Mouse (Mus musculus) neural tube, embryonic 14.5 days (tissue): Measurements from ENCODE around the gene Zdhhc23. TPM values are rescaled to one million over a fixed set of nuclear protein-coding genes. Genes with fewer than 3 reads are reported as not detected.

Source experiments
- ATAC-seq: fragments of 200-750 bp; cut with Nextera tagmentation; 2 replicates; pipeline ENCODE4 v1.8.0; 2017; ENCODE audit warnings: low read depth, mild to moderate bottlenecking, moderate TSS enrichment, moderate library complexity
- H3K27ac ChIP-seq: fragments of 300-500 bp; sonication (generic); 2 replicates; pipeline ENCODE4 v1.5.1; 2014; ENCODE audit warnings: low read depth, mild to moderate bottlenecking, control low read depth, low read length, moderate library complexity, mixed read lengths
- H3K27me3 ChIP-seq: fragments of 300-500 bp; sonication (generic); 2 replicates; pipeline ENCODE4 v1.6.1; 2014; ENCODE audit warnings: low read length; ENCODE audit not compliant: control insufficient read depth, insufficient read depth
- H3K36me3 ChIP-seq: fragments of 300-500 bp; sonication (generic); 2 replicates; pipeline ENCODE4 v1.6.1; 2014; ENCODE audit warnings: low read length, mixed read lengths; ENCODE audit not compliant: control insufficient read depth, insufficient read depth
- H3K4me1 ChIP-seq: fragments of 300-500 bp; sonication (generic); 2 replicates; pipeline ENCODE4 v1.6.1; 2014; ENCODE audit warnings: low read length; ENCODE audit not compliant: control insufficient read depth, insufficient read depth
- H3K4me2 ChIP-seq: fragments of 300-500 bp; sonication (generic); 2 replicates; pipeline ENCODE4 v1.6.1; 2014; ENCODE audit warnings: mild to moderate bottlenecking, low read depth, low read length, control low read depth
- H3K4me3 ChIP-seq: fragments of 300-500 bp; sonication (generic); 2 replicates; pipeline ENCODE4 v1.5.1; 2014; ENCODE audit warnings: low read depth, low read length, control low read depth, mixed read lengths
- H3K9ac ChIP-seq: fragments of 300-500 bp; sonication (generic); replicated peaks from 2 replicates; pipeline ENCODE4 v1.6.1; 2014; ENCODE audit warnings: low read depth, mild to moderate bottlenecking, control low read depth, low read length, mixed read lengths
- H3K9me3 ChIP-seq: fragments of 300-500 bp; sonication (generic); 2 replicates; pipeline ENCODE4 v1.6.1; 2016; ENCODE audit warnings: low read length; ENCODE audit not compliant: control insufficient read depth
- WGBS: fragments of 180-500 bp; shearing (Covaris S2); extraction: QIAGEN DNeasy Blood & Tissue Kit; methylation state at CpG from one replicate; pipeline ENCODE4 v1.1.7; 2014; 5-methylcytosine and 5-hydroxymethylcytosine counted together
- polyA plus RNA-seq: library from polyadenylated mRNA; unstranded; fragments of >200 nt; fragmentation: Nextera tagmentation; extraction: Ambion mirVana; gene quantifications from 2 replicates; pipeline ENCODE4 v1.2.1, GENCODE M21; 2014

Zdhhc23 gene
- polyA plus RNA-seq, 1 experiment from 2014 or later, result 3.8 TPM

GRCm38 (mm10) chr16:43954913-43955312 is 24.7 kb downstream of the Zdhhc23 start:
- H3K27ac ChIP-seq, result no peak overlapping the region
- H3K4me1 ChIP-seq, result no peaks in the 10 kb centered on the region
- H3K4me3 ChIP-seq, result no peak overlapping the region
- H3K27me3 ChIP-seq, result no peaks in the 10 kb centered on the region
- no peaks in the 10 kb centered on the region for H3K9me3 ChIP-seq
- no peak overlapping the region for H3K4me2 ChIP-seq
- H3K9ac ChIP-seq, result no peak overlapping the region
- ATAC-seq, result no peak
- WGBS, result 83% methylated on average over 6 of the region's 6 CpGs
- no peaks in the 10 kb centered on the region for H3K36me3 ChIP-seq

- no peak for ATAC-seq
- 86% methylated on average over 4 of the region's 4 CpGs for WGBS
- H3K4me1 ChIP-seq, result no peaks in the 10 kb centered on the region
- no peak overlapping the region for H3K9ac ChIP-seq
- no peaks in the 10 kb centered on the region for H3K27me3 ChIP-seq
- no peaks in the 10 kb centered on the region for H3K36me3 ChIP-seq
- no peak overlapping the region for H3K27ac ChIP-seq
- H3K4me2 ChIP-seq, result no peak overlapping the region
- H3K4me3 ChIP-seq, result no peak overlapping the region
- H3K9me3 ChIP-seq, result no peaks in the 10 kb centered on the region
Measured at GRCm38 (mm10) chr16:43951591-43951990, 28.0 kb downstream of the Zdhhc23 start.

- no peaks in the 10 kb centered on the region for H3K9me3 ChIP-seq
- H3K36me3 ChIP-seq, result no peaks in the 10 kb centered on the region
- H3K4me3 ChIP-seq, result no peak overlapping the region
- no peak overlapping the region for H3K4me2 ChIP-seq
- no peak for ATAC-seq
- no peak overlapping the region for H3K9ac ChIP-seq
- no peak overlapping the region for H3K27ac ChIP-seq
- H3K4me1 ChIP-seq, result no peaks in the 10 kb centered on the region
- H3K27me3 ChIP-seq, result no peaks in the 10 kb centered on the region
- 86% methylated on average over 3 of the region's 3 CpGs for WGBS
Measured at GRCm38 (mm10) chr16:43945869-43946268, 33.7 kb downstream of the Zdhhc23 start.

- no peak for ATAC-seq
- Histone ChIP-seq H3K9me3 (no peaks in the 10 kb centered on the region), H3K4me1 (no peaks in the 10 kb centered on the region), H3K27ac (no peak overlapping the region), H3K36me3 (no peaks in the 10 kb centered on the region), H3K9ac (no peak overlapping the region), H3K27me3 (no peaks in the 10 kb centered on the region), H3K4me3 (no peak overlapping the region), H3K4me2 (no peak overlapping the region)
- 87% methylated on average over 3 of the region's 3 CpGs for WGBS
Measured at GRCm38 (mm10) chr16:43945351-43945750, 34.2 kb downstream of the Zdhhc23 start.

GRCm38 (mm10) chr16:43940846-43941245 is 38.7 kb downstream of the Zdhhc23 start:
- no peak overlapping the region for H3K9ac ChIP-seq
- no peak overlapping the region for H3K4me3 ChIP-seq
- no peak for ATAC-seq
- H3K4me1 ChIP-seq, result no peaks in the 10 kb centered on the region
- WGBS, result 66% methylated on average over 4 of the region's 4 CpGs
- no peaks in the 10 kb centered on the region for H3K27me3 ChIP-seq
- H3K27ac ChIP-seq, result no peak overlapping the region
- no peak overlapping the region for H3K4me2 ChIP-seq
- H3K36me3 ChIP-seq, result no peaks in the 10 kb centered on the region
- H3K9me3 ChIP-seq, result no peaks in the 10 kb centered on the region

GRCm38 (mm10) chr16:43935892-43936291 is 43.7 kb downstream of the Zdhhc23 start:
- Histone ChIP-seq H3K9me3 (no peaks in the 10 kb centered on the region), H3K9ac (no peak overlapping the region), H3K36me3 (no peaks in the 10 kb centered on the region), H3K27me3 (no peaks in the 10 kb centered on the region), H3K4me2 (no peak overlapping the region), H3K27ac (no peak overlapping the region), H3K4me1 (peaks cover 5% of the 10 kb centered on the region), H3K4me3 (no peak overlapping the region)
- ATAC-seq, result no peak
- 88% methylated on average over 3 of the region's 3 CpGs for WGBS

- no peak for ATAC-seq
- H3K27ac ChIP-seq, result no peak overlapping the region
- no peak overlapping the region for H3K4me2 ChIP-seq
- no peaks in the 10 kb centered on the region for H3K27me3 ChIP-seq
- no peaks in the 10 kb centered on the region for H3K36me3 ChIP-seq
- no peak overlapping the region for H3K9ac ChIP-seq
- no peaks in the 10 kb centered on the region for H3K9me3 ChIP-seq
- no peak overlapping the region for H3K4me3 ChIP-seq
- H3K4me1 ChIP-seq, result peaks cover 6% of the 10 kb centered on the region
- 63% methylated on average over 3 of the region's 3 CpGs for WGBS
Measured at GRCm38 (mm10) chr16:43935367-43935766, 44.2 kb downstream of the Zdhhc23 start.

GRCm38 (mm10) chr16:43934856-43935255 is 44.7 kb downstream of the Zdhhc23 start:
- no peak overlapping the region for H3K27ac ChIP-seq
- WGBS, result 75% methylated on average over 8 of the region's 8 CpGs

GRCm38 (mm10) chr16:43933041-43933440 is 46.5 kb downstream of the Zdhhc23 start:
- peaks cover 6% of the 10 kb centered on the region for H3K4me1 ChIP-seq
- H3K4me3 ChIP-seq, result no peak overlapping the region
- no peak overlapping the region for H3K9ac ChIP-seq
- no peaks in the 10 kb centered on the region for H3K9me3 ChIP-seq
- WGBS, result 88% methylated on average over 6 of the region's 6 CpGs
- H3K27me3 ChIP-seq, result no peaks in the 10 kb centered on the region
- no peak overlapping the region for H3K27ac ChIP-seq
- H3K4me2 ChIP-seq, result no peak overlapping the region
- no peak for ATAC-seq
- H3K36me3 ChIP-seq, result no peaks in the 10 kb centered on the region

More at GRCm38 (mm10) chr16:43934856-43935255, 44.7 kb downstream of the Zdhhc23 start:
- Histone ChIP-seq H3K4me3 (no peak overlapping the region), H3K36me3 (no peaks in the 10 kb centered on the region), H3K9ac (no peak overlapping the region), H3K9me3 (no peaks in the 10 kb centered on the region), H3K27me3 (no peaks in the 10 kb centered on the region), H3K4me2 (no peak overlapping the region), H3K4me1 (peaks cover 6% of the 10 kb centered on the region)
- no peak for ATAC-seq

GRCm38 (mm10) chr16:43932319-43932718 is 47.3 kb downstream of the Zdhhc23 start:
- H3K27ac ChIP-seq, result no peak overlapping the region
- no peaks in the 10 kb centered on the region for H3K27me3 ChIP-seq
- H3K9me3 ChIP-seq, result no peaks in the 10 kb centered on the region
- no peak overlapping the region for H3K9ac ChIP-seq
- H3K4me3 ChIP-seq, result no peak overlapping the region
- peaks cover 6% of the 10 kb centered on the region for H3K4me1 ChIP-seq
- H3K36me3 ChIP-seq, result no peaks in the 10 kb centered on the region
- peak; percentile 47; the same call in 1 of the 2 replicates for ATAC-seq
- H3K4me2 ChIP-seq, result no peak overlapping the region
- WGBS, result 83% methylated on average over 7 of the region's 7 CpGs
